Mouse (Mus musculus) left cerebral cortex, adult 9 months (tissue): Measurements from ENCODE around the gene Oas1f.
A peak's percentile ranks its signal among the peaks of the same experiment; 100 is the strongest.
"Not testable (repeated sequence)": the region's sequence is repeated elsewhere in the genome, so short reads cannot be mapped to it uniquely, and the experiment has no call there.

Source experiments
- DNase-seq, 2 experiments: peaks; one replicate each; pipeline ENCODE4 v3.0.0; 2022; ENCODE audit warnings: low spot score in 2 of 2

Gene Oas1f

DNA sequence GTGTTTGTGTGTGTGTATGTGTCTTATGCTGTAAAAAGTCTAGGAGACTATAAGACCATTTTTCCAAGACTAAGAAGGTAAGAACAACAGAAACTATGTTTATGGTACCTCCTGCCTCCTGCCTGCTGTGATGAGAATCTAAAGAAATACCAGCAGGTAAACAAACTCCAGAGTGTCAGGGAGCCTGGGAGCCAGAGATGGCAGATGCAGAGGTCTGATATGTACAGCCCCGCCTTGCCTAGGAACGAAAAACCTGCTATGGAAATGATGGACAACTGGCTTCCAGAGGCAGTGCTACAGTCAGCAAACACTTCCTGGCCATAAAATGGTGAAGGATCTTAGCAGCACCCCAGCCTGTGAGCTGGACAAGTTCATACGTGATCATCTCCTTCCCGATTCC, at the start of gene Oas1f:
Oas1f (plus strand) TSS at position 301 of the 400 bp plus-strand sequence.
- no peak for DNase-seq

DNA sequence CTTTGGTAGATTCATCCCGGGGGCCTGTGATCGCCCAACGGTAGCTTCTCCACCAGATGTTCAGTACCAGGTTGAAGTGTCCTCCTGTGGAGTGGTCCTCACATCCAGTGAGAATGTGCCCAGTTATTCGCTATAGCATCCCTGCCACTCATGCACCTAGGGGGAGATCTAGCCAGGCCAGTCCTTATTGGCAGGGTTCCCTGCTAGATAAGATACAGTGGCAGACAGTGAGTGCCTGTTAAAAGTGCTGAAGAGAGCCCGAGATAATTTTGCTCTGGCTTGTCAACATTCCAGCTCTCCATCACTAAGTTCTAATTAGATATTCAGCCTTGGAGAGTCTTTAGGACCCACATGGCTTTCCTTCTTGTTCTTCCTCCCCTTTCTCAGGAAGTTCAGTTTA, 49.0 kb upstream of the Oas1f start:
- not testable (repeated sequence) for DNase-seq

DNA sequence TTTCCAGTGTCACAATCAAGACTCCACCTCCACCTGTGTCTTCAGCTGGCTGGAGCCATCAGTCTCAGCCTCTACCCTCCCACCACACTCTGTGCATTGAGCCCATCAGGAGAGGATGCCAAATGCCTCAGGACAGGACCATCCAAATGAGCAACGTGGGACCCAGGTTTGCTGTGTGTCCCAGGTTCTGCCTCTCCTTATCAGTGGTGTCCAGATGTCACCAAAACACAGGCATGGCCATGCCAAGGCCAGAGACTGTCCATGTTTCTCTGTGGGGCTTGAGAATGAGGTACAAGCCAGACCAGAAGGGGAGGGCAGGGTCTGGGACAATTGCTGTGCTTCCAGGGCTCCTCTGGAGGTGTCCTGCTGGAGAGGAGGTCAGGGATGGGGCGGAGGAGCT, 48.2 kb upstream of the Oas1f start:
- DNase-seq = not testable (repeated sequence)

DNA sequence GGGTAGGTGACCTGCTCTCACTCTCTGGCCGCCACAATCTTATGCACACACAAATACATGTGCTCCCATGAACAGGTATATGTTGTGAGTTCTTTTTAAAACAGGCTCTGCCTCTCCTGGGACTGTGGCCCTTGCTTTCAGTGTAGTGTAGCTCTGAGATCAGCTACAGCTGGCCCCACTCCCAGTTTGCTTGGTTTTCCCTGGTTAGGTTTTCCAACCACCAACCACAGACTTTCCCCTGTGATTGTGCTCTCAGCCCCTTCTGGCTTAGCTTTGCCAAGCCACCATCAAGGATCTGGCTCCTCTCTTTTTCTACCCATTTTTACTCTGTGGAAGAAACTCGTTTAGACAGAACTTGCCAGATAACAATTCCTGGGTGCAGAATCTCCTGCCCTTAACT, 43.6 kb upstream of the Oas1f start:
- no peak for DNase-seq

DNA sequence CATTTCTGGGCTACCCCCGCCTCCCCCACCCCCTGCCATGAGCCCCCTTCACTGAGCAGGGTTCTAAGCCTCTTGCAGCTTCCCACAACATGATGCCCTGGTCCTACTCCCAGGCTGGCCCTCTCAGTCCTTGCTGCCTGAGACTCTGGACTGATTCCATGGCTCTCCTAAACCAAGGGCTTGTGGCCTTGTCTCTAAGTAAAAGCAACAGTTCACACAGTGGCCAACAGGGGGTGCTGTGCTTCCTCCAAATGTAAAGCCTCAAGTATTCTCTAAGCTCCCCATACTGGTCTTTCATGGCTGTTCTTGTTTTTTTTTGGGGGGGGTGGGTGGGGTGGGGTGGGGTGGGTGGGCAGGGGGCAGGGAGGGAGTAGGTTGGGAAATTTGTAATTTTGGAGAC, 40.7 kb upstream of the Oas1f start:
- peak in 1 of 2 experiments; percentile 57 for DNase-seq

DNA sequence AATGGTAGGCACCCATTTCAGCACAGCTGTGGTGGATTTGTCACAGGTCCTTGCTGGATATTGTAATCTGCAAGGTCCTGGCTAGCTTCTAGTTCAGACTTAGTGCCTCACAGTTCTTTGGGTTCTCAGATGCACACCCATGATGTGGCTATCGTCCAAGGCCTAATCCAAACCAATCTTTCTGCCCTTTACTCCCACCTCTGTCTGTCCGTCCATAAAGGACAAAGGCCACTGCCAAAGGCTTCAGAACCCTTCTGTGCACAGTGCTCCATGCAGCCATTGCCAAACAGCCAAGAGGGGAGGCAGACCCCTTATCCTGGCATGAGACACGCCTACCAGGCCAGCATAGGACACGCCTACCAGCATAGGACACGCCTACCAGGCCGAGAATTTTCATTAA, 38.0 kb upstream of the Oas1f start:
- no peak for DNase-seq

DNA sequence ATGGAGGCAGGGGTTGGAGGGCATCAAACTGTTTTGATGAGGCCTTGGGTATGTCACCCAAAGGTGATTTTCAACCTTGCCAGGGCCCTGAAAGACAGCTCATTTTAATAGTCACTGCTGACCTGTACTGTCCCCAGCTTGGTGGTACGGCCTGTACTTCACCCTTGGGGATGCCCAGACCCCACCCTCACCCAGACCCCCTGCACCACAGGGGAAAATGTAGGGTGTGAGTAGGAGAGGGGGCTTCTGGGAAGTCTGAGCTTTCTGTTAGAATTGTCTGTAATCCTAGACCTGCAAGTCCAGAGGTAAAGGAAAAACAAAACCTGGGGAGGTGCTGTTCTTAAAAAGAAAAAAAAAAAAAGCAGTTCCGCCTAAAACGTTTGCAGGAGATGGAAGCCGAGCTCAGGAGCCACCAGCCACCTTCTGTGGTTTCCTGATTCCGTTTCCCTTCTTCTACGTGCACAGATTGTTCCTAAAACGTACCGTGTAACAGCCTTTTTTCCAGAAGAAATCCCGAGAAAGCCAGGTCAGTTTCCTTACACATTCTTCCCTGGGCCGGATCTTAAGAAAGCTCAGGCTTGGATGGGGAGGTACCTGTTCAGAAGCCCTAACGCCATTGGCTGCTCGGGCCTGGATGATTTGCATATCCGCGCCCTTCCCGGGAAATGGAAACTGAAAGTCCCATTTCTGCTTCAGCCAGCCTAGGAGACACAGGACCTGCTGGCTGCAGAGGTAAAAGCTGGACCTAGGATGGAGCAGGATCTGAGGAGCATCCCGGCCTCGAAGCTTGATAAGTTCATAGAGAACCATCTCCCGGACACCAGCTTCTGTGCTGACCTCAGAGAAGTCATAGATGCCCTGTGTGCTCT, 35.0 kb upstream of the Oas1f start, which contains the start of gene Oas1c:
Oas1c (minus strand) TSS at position 564 of the 869 bp plus-strand sequence.
- peak; percentile 60 to 85 for DNase-seq

DNA sequence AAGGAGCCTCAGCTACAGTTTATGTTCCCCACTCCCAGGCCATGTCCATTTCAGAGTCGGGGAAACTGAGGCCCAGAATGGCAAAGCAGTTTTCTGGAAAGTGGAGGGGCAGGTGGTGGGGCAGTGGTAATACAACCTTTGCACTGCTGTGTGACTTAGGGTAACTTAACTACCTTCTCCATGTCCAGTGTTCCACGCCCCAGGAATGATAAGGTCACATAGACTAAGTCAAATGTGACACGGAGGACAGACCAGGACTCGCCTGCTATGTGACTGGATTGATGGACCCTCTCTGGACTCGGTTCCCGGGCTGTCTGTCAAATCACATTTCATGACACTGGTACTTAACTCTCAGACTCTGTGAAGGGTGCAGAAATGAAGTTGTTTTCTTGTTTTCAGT, 34.1 kb upstream of the Oas1f start:
- DNase-seq = no peak

DNA sequence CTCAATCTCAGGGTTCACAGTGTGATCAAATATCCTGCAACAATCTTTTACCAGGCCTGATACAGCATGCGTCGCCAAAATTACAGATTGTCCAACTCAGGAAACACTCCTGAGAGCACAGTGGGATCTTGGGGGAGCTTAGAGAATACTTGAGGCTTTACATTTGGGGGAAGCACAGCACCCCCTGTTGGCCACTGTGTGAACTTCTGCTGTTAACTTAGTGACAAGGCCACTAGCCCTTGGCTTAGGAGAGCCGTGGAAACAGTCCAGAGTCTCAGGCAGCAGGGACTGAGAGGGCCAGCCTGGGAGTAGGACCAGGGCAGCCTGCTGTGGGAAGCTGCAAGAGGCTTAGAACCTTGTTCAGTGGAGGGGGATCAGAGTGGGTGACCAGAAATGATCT, 31.2 kb upstream of the Oas1f start:
- no peak for DNase-seq

DNA sequence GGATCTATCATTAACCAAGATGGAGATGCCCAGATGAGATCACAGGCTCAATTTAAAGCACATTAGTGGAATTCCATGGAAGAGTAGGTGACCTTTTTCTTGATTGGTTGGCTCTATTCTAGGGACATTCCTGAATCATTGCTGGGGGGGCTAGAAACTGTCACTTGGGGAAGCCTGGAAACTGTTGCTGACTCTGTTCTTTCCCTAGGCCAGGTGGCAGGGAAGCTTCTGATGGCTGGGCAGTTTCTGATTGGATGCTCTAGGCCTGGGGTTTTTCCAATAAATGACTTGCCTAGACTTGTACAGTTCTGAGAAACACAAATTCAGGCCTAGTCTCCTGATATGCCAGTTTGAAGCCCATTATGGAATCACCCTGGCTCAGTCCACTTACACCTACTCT, 28.2 kb upstream of the Oas1f start:
- no peak for DNase-seq

DNA sequence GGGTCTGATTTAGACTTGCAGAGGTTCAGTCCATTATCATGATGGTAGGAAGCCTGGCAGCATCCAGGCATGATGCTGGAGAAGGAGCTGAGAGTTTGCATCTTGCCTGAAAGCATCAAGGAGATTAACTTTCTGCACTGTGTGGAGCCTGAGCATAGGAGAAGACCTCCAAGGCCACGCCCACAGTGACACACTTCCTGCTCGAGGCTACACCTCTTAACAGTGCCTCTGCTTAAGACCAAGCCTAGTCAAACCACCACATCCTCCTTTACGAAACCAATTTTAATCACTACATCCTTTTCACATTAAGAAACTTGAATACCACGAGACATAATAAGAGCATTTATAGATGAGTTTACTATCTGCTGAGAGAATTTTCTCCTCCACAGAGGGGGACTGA, 16.1 kb upstream of the Oas1f start:
- DNase-seq = no peak

DNA sequence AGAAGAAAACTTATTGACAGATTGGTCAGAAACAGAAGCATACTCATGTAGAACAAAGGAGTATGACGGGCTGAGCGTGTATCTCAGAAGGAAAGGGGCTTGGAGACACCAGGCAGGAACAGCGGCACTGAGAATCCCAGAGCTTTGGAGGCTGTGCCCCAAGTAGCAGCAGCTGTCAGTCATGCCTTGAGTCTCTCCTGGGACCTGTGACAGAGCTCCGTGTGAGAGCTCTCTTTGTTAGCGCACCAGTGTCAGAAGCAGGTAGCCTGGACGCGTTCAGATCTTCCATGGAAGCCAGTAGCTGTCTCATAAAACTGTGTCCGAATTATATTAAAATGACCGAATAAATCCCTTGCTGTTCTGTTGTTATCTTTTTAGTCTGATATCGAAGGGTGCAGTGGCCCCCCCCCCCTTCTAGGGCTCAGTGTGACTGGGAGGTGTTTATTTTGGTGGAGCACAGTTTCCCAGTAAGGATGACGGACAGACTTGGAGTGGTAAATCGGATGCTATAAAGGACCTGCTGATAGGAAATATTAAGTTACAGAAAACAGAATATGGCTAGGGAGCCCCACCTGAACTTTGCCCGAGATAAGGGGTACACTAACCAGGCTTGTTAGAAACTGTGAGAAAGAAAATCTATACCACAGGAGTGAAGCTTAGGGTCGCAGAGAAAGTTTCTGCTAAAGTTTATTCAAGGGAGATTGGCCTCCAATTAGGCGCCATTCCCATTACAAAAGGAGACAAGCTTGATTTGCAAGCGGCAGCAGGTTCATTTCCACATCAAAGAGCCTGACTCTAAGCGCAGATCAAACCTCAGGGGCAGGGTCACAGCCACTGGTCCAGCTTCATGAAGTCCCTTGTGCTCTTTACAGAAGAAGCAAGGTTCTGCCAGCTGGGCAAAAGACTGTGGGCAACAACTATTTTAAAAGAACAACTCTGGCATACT, 13.6 kb upstream of the Oas1f start:
- no peak for DNase-seq

DNA sequence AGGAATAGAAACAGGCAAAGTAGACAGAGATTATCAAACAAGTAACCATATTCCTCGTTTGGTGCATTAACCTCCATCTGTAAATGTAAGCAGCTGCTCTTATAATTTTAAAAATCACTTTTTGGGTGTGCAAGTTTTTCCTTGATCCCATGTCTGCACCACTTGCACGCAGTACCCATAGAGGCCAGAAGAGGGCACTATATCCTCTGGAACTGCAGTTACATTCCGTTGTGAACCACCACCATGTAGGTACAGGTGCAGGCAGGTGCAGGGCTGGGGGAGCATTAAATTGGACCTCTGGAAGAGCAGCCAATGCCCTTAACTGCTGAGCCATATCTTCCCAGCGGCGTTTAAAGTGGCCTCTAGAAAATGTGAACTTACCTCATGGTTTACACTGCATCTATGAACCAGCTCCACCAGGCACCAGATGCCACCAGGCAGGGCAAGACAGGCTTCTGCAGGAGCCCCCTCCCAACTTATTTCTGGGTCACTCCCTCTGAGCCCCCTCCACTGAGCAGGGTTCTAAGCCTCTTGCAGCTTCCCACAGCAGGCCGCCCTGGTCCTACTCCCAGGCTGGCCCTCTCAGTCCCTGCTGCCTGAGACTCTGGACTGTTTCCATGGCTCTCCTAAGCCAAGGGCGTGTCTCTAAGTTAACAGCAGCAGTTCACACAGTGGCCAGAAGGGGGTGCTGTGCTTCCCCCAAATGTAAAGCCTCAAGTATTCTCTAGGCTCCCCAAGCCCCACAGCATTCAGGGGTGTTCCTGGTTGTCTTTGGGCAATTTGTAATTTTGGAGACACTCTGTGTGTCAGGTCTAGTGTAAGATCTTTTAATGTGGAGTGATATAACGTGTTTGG, 10.2 kb upstream of the Oas1f start:
- DNase-seq = peak in 1 of 2 experiments; percentile 40

DNA sequence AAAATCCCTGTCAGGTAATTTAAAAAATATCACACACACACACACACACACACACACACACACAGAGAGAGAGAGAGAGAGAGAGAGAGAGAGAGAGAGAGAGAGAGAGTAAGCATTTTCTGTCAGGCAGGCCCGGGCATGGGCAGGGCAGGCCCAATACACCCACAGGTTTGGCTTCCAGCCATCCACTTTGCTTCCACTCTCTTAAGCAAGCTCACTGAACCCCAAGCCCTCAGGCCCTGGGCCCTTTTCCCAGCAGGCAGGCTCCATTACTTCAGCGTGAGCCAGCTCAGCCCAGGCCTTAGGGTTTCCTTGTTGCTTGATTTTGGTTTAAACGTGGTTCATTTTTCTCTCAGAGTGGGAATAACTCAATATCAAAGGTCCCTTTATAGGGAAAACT, 2.5 kb upstream of the Oas1f start:
- DNase-seq = no peak

DNA sequence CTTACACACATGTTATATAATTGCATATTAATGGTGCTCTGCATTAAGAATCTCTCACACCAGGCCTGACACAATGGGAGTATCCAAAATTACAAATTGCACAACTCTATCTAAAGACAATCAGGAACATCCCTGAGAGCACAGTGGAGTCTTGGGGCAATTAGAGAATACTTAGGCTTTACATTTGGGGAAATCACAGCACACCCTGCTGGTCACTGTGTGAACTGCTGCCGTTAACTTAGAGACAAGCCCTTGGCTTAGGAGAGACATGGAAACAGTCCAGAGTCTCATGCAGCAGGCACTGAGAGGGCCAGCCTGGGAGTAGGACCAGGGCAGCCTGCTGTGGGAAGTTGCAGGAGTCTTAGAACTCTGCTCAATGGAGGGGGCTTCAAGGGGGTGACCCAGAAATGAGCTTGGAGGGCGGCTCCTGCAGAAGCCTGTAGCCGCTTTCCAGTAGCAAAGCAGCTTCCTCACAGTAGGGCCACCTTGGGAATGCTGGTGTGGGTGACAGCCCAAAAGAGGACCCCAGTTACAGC, 2.5 kb downstream of the Oas1f start:
- peak in 1 of 2 experiments; percentile 39 for DNase-seq

DNA sequence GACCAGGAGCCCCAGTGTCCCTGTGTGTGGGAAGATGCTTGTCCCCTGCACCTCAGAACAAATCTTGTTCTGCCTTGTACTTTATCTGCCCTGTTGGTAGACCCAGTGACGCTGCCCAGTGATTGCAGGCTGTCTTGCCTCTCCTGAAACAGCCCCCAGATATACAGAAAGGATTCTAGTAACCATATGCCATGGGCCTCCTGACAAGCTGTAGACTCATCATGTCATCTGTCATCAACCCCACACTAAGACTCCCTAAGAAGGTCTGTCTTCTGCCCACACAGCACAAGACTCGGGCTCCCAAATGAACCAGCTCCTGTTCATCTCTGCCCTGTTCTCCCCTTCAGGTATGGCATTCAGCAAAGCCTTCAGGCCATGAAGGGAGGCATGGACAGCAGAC, 12.1 kb downstream of the Oas1f start:
- DNase-seq = no peak

DNA sequence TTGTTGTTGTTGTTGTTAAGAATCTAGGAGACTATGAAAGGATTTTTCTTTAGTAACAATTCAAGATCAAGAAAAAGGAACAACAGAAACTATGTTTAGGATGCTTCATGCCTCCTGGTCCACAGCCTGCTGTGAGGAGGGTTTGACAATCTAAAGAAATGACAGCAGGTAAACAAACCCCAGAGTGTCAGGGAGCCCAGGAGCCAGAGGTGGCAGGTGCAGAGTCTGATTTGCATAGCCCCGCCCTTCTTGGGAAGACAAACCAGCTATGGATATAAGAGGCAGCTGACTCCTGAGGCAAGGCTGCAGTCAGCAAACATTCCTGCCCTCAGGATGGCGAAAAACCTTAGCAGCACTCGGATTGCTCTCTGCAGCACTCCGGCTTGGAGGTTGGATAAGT, 14.0 kb downstream of the Oas1f start, which contains the start of gene Oas1h:
Oas1h (plus strand) TSS at position 301 of the 400 bp plus-strand sequence.
- no peak for DNase-seq

DNA sequence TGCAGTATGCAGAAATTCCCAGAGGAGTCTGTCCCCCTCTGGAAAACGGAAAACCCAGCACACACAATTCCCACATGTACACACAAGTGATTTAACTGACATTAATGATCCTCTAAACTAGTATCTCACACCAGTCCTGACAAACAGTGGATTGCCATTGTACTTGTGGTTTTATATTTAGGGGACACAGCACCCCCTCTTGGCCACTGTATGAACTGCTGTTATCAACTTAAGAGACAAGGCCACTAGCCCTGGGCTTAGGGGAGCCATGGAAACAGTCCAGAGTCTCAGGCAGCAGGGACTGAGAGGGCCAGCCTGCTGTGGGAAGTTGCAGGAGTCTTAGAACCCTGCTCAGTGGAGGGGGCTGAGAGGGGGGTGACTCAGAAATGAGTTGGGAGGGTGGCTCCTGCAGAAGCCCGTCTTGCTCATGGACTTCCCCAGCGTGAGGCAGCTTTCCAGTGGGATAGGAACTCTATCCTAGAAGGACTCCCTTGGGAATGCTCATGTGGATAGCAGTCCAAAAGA, 18.2 kb downstream of the Oas1f start:
- no peak for DNase-seq

DNA sequence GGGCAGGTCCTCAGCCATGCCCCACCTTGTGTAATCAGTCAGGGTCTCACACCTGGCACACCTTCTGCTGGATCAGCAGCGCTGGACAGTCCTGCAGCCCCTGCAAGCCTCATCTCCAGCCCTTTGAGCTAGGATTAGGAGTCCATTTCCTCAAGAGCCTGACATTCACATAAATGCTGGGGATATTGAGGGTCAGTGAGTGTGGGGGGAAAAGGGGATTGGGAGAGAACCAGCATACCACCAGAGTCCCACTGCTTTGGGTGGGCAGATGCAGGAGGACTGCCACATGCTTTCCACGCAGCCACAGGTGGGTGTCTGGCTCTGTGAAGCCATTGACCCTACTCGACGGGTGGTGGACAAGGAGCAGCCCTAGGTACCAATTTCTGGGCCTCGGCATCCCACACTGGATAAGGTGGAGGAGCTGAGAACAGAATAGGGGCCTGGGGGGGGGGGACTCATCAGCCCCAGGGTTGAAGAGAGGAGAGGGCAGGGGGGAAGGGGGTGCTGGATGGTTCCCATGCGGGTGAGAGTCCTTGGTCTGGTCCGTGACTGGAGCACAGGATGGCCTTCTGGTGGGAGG, 22.4 kb downstream of the Oas1f start:
- no peak for DNase-seq

DNA sequence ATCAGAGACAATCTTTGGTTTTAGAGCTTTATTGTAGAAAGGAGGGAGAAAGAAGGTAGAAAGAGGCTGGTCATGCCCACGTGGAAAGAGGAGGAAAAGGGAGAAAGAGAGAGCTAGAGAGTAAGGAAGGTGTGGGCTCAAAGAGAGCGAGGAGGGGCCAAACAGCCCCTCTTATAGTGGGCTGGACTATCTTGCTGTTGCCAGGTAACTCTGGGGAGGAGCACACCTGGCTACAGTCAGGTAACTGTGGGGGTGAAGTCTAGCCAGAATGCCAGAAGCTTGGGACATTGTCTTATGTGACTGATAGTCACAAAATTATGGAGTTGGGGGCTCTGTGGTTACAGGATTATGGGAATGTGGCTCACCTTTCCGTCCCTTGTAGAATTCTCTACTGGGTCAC, 22.9 kb downstream of the Oas1f start:
- no peak for DNase-seq

DNA sequence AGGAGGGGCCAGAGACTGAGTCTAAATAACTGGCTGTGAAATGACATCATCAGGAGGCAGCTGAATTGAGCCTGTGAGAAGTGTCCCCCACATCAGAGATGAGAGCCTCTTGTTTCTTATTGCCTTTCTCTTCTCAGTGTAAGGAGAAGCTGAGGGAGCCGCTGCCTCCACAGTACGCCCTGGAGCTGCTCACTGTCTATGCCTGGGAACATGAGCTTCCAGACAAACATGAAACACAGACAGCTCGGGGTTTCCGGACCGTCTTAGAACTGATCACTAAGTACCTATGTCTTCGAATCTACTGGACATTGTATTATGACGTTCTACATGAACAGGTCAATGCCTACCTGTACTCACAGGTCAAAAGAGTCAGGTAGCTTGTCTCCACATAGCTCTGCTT, 23.6 kb downstream of the Oas1f start:
- peak in 1 of 2 experiments; percentile 11 for DNase-seq
